ENCODE assay signal across 13 mouse cellular contexts in genomic region chr8:15562310-15563296, GRCm38 (mm10).
A peak's percentile ranks its signal among the peaks of the same experiment; 100 is the strongest.
DNase-seq lines count a peak whose midpoint lies in the region; ATAC-seq lines count a peak whose summit lies in the region.
"Had no signal": no experiment of that assay in that cellular context is flagged by ENCODE, and none has a peak within 500 bp of the region (broad histone marks: within the 10 kb centered on the region; RNA-seq: fewer than 3 reads in every experiment).

No protein-coding gene starts in this region.

- H3K4me1 ChIP-seq in midbrain, embryonic 15.5 days = peaks cover 2% of the 10 kb centered on the region; the same call in 1 of the 2 replicates
- no peaks in the 10 kb centered on the region for H3K4me1 ChIP-seq in kidney, embryonic 16.5 days (ENCODE audit: insufficient read depth, low read length)
- H3K4me1 ChIP-seq in heart, embryonic 11.5 days (ENCODE audit: control insufficient read depth, insufficient read depth, low read length) = no peaks in the 10 kb centered on the region
- H3K4me1 ChIP-seq: intestine, embryonic 15.5 days; lung, embryonic 15.5 days had no signal

- H3K4me2 ChIP-seq in midbrain, embryonic 15.5 days = no peak overlapping the region
- H3K4me2 ChIP-seq in kidney, embryonic 16.5 days (replicated peaks; ENCODE audit: low read depth, low read length) = no peak overlapping the region
- H3K4me2 ChIP-seq in heart, embryonic 11.5 days = no peak overlapping the region
- H3K4me2 ChIP-seq: intestine, embryonic 15.5 days; lung, embryonic 15.5 days had no signal

- ATAC-seq in midbrain, embryonic 15.5 days (replicated peaks) = peak; percentile 66
- ATAC-seq in kidney, embryonic 16.5 days (ENCODE audit: low FRiP score, low TSS enrichment) = no peak
- ATAC-seq in heart, embryonic 11.5 days (replicated peaks; ENCODE audit: insufficient number of reproducible peaks, low FRiP score, low TSS enrichment) = no peak
- ATAC-seq: intestine, embryonic 15.5 days had no signal

- no peak overlapping the region for H3K27ac ChIP-seq in midbrain, embryonic 15.5 days
- H3K27ac ChIP-seq in kidney, embryonic 16.5 days (ENCODE audit: low read length) = no peak overlapping the region
- no peak overlapping the region for H3K27ac ChIP-seq in heart, embryonic 11.5 days (ENCODE audit: low read depth, low read length)
- H3K27ac ChIP-seq: intestine, embryonic 15.5 days; lung, embryonic 15.5 days had no signal

- H3K9ac ChIP-seq in midbrain, embryonic 15.5 days = no peak overlapping the region
- H3K9ac ChIP-seq in kidney, embryonic 16.5 days (replicated peaks; ENCODE audit: low read length) = no peak overlapping the region
- H3K9ac ChIP-seq in heart, embryonic 11.5 days (ENCODE audit: low read depth, low read length) = no peak overlapping the region
- H3K9ac ChIP-seq: intestine, embryonic 15.5 days; lung, embryonic 15.5 days had no signal

- WGBS in midbrain, embryonic 15.5 days = 75% methylated on average over 39 of the region's 39 CpGs
- WGBS in kidney, embryonic 16.5 days = 58% methylated on average over 39 of the region's 39 CpGs
- WGBS in heart, embryonic 11.5 days (ENCODE audit: insufficient replicate concordance) = 84% methylated on average over 39 of the region's 39 CpGs

- no peak overlapping the region for H3K4me3 ChIP-seq in midbrain, embryonic 15.5 days
- no peak overlapping the region for H3K4me3 ChIP-seq in kidney, embryonic 16.5 days (ENCODE audit: low read length)
- H3K4me3 ChIP-seq in heart, embryonic 11.5 days (ENCODE audit: low read depth, low read length) = no peak overlapping the region
- H3K4me3 ChIP-seq: intestine, embryonic 15.5 days; lung, embryonic 15.5 days had no signal

- H3K9me3 ChIP-seq in midbrain, embryonic 15.5 days = no peaks in the 10 kb centered on the region
- H3K9me3 ChIP-seq in kidney, embryonic 16.5 days (ENCODE audit: low read length) = no peaks in the 10 kb centered on the region
- H3K9me3 ChIP-seq in heart, embryonic 11.5 days (replicated peaks; ENCODE audit: control insufficient read depth, low read length) = no peaks in the 10 kb centered on the region
- H3K9me3 ChIP-seq: intestine, embryonic 15.5 days; lung, embryonic 15.5 days had no signal

- no peaks in the 10 kb centered on the region for H3K27me3 ChIP-seq in midbrain, embryonic 15.5 days (replicated peaks)
- H3K27me3 ChIP-seq in kidney, embryonic 16.5 days (ENCODE audit: insufficient read depth, low read length) = no peaks in the 10 kb centered on the region
- no peaks in the 10 kb centered on the region for H3K27me3 ChIP-seq in heart, embryonic 11.5 days (ENCODE audit: control insufficient read depth, insufficient read depth, low read length)
- H3K27me3 ChIP-seq: intestine, embryonic 15.5 days; lung, embryonic 15.5 days had no signal

- peak; percentile 5 to 18 for DNase-seq in cerebellum, postnatal 14 days
- no peak for DNase-seq in cerebellum, postnatal 4 days (ENCODE audit: low spot score in 2 of 2)
- DNase-seq in brain, adult 2 months (ENCODE audit: low read depth, low spot score) = peak; percentile 64
- DNase-seq in layer of hippocampus, adult 8-10 months (ENCODE audit: low spot score in 2 of 2) = peak; percentile 14 to 27
- DNase-seq in thymus, postnatal 4 days = no peak
- DNase-seq: adrenal gland, postnatal 10 days; spleen, adult 18-20 months; thymus, postnatal 25 days had no signal

- H3K36me3 ChIP-seq in midbrain, embryonic 15.5 days (replicated peaks) = no peaks in the 10 kb centered on the region
- H3K36me3 ChIP-seq in kidney, embryonic 16.5 days (ENCODE audit: insufficient read depth, low read length) = no peaks in the 10 kb centered on the region
- no peaks in the 10 kb centered on the region for H3K36me3 ChIP-seq in heart, embryonic 11.5 days (ENCODE audit: control insufficient read depth, insufficient read depth, low read length)
- H3K36me3 ChIP-seq: intestine, embryonic 15.5 days; lung, embryonic 15.5 days had no signal

Comparison
In these comparisons a context has a peak if more than half of its experiments do, and no peak if none do; other contexts are left out.
1. DNase-seq: peak in cerebellum, postnatal 14 days (2 of 2), brain, adult 2 months (single experiment) and layer of hippocampus, adult 8-10 months (2 of 2); none in cerebellum, postnatal 4 days (0 of 2) and thymus, postnatal 4 days (single experiment).